Mouse (Mus musculus): ENCODE data around the gene D5Ertd579e. TPM values are rescaled to one million over a fixed set of nuclear protein-coding genes. Genes with fewer than 3 reads are reported as not detected.

Gene D5Ertd579e
- polyA plus RNA-seq, 1 experiment: 3.7 TPM

DNA sequence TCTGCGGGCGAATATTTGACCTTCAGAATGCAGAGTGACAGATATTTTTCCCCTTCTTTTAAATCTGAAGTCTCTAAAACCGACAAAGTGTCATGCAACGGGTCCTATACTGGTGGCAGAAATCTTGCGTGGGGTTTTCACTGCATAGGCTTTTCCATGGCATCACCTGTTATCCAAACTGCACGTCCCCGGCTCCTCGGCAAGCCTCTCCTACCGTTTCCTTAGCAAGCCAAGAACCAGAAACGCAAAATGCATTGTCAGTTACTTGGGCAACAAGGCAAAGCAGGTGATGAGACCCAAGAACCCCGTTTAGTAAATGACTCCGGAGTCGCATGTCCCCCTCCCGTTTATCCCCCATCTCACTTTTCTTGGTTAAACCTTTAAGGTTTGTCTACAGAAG, 819 bp downstream of the D5Ertd579e start:
- Histone ChIP-seq H3K36me3 (replicated peaks; ENCODE audit: low read length) (peaks cover 33% of the 10 kb centered on the region), H3K27me3 (replicated peaks) (no peaks in the 10 kb centered on the region), H3K4me3 (replicated peaks) (peak overlapping the region; percentile 91), H3K9me3 (no peaks in the 10 kb centered on the region), H3K4me1 (peaks cover 76% of the 10 kb centered on the region)
- no peak for TF ChIP-seq FLI1 (IDR thresholded peaks at IDR 0.05; ENCODE audit: low read length)
- no peak for TF ChIP-seq GATA1 (IDR thresholded peaks at IDR 0.05; ENCODE audit: borderline replicate concordance, low read length)

DNA sequence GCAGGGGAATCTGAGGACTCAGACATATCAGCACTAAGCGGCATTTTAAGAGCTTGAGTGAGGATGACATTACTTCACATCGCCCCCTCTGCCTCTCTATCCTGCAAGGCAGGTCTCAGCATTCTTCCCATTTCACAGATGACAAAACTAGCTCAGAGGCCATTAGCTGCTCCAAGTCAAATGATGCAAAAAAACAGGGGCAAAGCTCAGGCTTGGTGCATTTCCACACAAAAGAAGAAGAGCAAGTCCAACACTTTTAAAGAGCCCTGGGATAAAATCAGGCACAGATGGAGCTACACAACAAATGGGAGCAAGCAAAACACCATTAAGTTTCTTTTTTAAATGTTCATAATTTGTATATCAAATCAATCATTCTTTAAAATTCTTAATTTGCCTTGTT, 2.2 kb downstream of the D5Ertd579e start:
- TF ChIP-seq GATA1 (IDR thresholded peaks at IDR 0.05; ENCODE audit: borderline replicate concordance, low read length) (no peak), FLI1 (IDR thresholded peaks at IDR 0.05; ENCODE audit: low read length) (no peak)
- no peaks in the 10 kb centered on the region for H3K9me3 ChIP-seq
- no peaks in the 10 kb centered on the region for H3K27me3 ChIP-seq (replicated peaks)
- peak overlapping the region; percentile 69 for H3K4me3 ChIP-seq (replicated peaks)
- H3K4me1 ChIP-seq: peaks cover 74% of the 10 kb centered on the region
- peaks cover 43% of the 10 kb centered on the region for H3K36me3 ChIP-seq (replicated peaks; ENCODE audit: low read length)

DNA sequence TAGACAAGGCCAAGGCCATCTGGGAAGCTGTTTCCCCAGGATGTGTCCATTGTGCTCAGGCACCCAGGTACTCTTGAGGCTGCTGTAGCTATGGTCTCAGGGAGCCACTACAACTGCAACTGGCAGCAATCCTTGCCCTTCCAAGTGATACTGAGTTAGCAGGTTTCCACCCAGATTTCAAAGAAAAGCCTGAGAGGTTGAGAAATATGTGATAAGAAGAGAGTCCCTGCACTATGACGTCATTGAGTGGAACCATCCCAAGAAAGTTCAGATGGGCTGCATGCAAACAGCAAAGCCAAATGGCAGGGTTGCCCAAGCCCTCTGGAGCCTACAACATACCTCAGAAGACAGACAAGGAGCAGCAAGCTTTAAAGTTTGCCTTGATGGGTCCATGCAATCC, 4.4 kb downstream of the D5Ertd579e start:
- Histone ChIP-seq H3K4me1 (peaks cover 74% of the 10 kb centered on the region), H3K4me3 (replicated peaks) (peak overlapping the region; percentile 29), H3K9me3 (no peaks in the 10 kb centered on the region), H3K36me3 (replicated peaks; ENCODE audit: low read length) (peaks cover 65% of the 10 kb centered on the region), H3K27me3 (replicated peaks) (no peaks in the 10 kb centered on the region)
- TF ChIP-seq FLI1 (IDR thresholded peaks at IDR 0.05; ENCODE audit: low read length): no peak
- no peak for TF ChIP-seq GATA1 (IDR thresholded peaks at IDR 0.05; ENCODE audit: borderline replicate concordance, low read length)

- no peak overlapping the region for H3K4me3 ChIP-seq (replicated peaks)
- peaks cover 84% of the 10 kb centered on the region for H3K4me1 ChIP-seq
- H3K27me3 ChIP-seq (replicated peaks): no peaks in the 10 kb centered on the region
- TF ChIP-seq GATA1 (IDR thresholded peaks at IDR 0.05; ENCODE audit: borderline replicate concordance, low read length) (no peak), FLI1 (IDR thresholded peaks at IDR 0.05; ENCODE audit: low read length) (no peak)
- H3K36me3 ChIP-seq (replicated peaks; ENCODE audit: low read length): peaks cover 57% of the 10 kb centered on the region
- H3K9me3 ChIP-seq: no peaks in the 10 kb centered on the region
Measured at GRCm38 (mm10) chr5:36685170-36685569, 10.7 kb downstream of the D5Ertd579e start.

GRCm38 (mm10) chr5:36683586-36683985, 12.2 kb downstream of the D5Ertd579e start:
- H3K4me3 ChIP-seq (replicated peaks): no peak overlapping the region
- TF ChIP-seq FLI1 (IDR thresholded peaks at IDR 0.05; ENCODE audit: low read length): no peak
- TF ChIP-seq GATA1 (IDR thresholded peaks at IDR 0.05; ENCODE audit: borderline replicate concordance, low read length): no peak
- H3K27me3 ChIP-seq (replicated peaks): no peaks in the 10 kb centered on the region
- peaks cover 55% of the 10 kb centered on the region for H3K36me3 ChIP-seq (replicated peaks; ENCODE audit: low read length)
- peaks cover 88% of the 10 kb centered on the region for H3K4me1 ChIP-seq
- H3K9me3 ChIP-seq: no peaks in the 10 kb centered on the region

DNA sequence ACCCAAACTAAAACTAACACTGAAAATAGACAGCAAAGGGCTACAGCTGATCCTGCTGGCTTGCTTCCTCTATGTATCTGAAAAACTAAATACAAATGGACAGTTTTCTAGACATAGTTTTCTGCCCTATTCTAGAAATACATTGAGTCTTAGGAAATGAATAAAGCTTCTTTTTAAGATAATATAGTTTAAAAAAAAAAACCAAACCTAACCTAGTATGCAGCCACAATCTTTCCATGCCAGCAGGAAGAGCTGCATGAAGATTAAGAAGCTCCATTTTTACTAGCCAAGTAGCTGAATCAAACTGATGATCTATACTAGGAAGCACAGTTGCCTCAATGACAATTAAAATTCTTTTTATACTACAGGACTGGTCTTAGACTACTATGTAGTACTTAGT, 14.6 kb downstream of the D5Ertd579e start:
- H3K4me1 ChIP-seq: peaks cover 91% of the 10 kb centered on the region
- H3K36me3 ChIP-seq (replicated peaks; ENCODE audit: low read length): peaks cover 38% of the 10 kb centered on the region

DNA sequence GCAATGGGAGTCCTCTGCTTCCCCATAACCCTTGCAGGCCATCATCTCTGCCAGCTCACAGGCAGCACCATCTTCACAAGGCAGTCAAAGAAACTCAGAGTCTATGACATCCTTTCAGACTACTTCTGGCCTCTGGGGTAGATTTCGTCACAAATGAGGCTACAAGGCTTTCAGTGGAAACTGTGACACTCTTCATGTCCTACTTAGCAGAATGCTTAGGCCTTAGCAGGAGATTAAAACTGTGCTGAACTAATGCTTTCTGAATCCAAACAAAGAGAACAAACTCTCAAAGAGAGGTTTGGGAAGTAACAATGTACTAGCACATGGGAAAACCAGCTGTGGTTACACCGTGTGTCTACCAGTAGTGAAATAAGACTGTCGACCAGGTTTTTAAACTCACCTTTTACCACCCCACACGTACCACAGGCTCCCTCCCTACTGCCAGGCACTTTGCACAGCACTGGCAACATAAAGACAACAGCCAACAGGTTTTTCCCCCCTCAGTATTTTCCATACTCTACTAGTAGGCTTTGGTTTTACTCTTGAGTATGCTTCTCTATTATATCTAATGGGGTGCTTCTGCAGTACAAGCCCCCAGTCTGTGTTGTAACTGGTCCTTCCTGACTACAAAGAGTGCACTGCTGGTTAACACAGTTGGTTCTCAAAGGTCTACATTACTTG, 15.8 kb downstream of the D5Ertd579e start:
- TF ChIP-seq FLI1 (IDR thresholded peaks at IDR 0.05; ENCODE audit: low read length): no peak
- no peak for TF ChIP-seq GATA1 (IDR thresholded peaks at IDR 0.05; ENCODE audit: borderline replicate concordance, low read length)
- H3K4me3 ChIP-seq (replicated peaks): peak overlapping the region; percentile 59
- H3K9me3 ChIP-seq: no peaks in the 10 kb centered on the region
- H3K36me3 ChIP-seq (replicated peaks; ENCODE audit: low read length): peaks cover 32% of the 10 kb centered on the region
- peaks cover 92% of the 10 kb centered on the region for H3K4me1 ChIP-seq
- H3K27me3 ChIP-seq (replicated peaks): no peaks in the 10 kb centered on the region

More for the DNA sequence above, 14.6 kb downstream of the D5Ertd579e start:
- TF ChIP-seq FLI1 (IDR thresholded peaks at IDR 0.05; ENCODE audit: low read length) (no peak), GATA1 (IDR thresholded peaks at IDR 0.05; ENCODE audit: borderline replicate concordance, low read length) (no peak; the same call in 2 of the 3 replicates)
- no peaks in the 10 kb centered on the region for H3K9me3 ChIP-seq
- no peaks in the 10 kb centered on the region for H3K27me3 ChIP-seq (replicated peaks)
- H3K4me3 ChIP-seq (replicated peaks): no peak overlapping the region

DNA sequence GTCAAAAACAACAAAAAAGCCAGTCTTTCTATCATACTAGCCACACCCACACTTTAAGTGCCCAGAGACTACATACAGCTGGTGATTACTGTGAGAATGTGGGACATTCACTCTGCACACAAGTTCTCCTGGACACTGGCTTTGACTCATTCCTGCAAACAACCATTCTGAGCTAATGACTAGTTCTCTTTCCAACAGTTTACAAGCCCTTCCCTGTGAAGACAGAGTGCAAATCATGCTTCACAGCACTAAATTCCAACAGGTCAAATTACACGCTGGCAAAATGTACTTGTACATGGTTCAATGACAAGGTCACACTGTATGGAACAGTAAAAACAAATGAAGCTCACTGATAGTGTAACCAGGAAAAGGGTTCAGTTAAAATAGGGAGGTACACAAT, 17.0 kb downstream of the D5Ertd579e start:
- no peak overlapping the region for H3K4me3 ChIP-seq (replicated peaks)
- TF ChIP-seq FLI1 (IDR thresholded peaks at IDR 0.05; ENCODE audit: low read length) (no peak), GATA1 (IDR thresholded peaks at IDR 0.05; ENCODE audit: borderline replicate concordance, low read length) (no peak)
- no peaks in the 10 kb centered on the region for H3K27me3 ChIP-seq (replicated peaks)
- H3K36me3 ChIP-seq (replicated peaks; ENCODE audit: low read length): peaks cover 29% of the 10 kb centered on the region
- H3K4me1 ChIP-seq: peaks cover 95% of the 10 kb centered on the region
- no peaks in the 10 kb centered on the region for H3K9me3 ChIP-seq

DNA sequence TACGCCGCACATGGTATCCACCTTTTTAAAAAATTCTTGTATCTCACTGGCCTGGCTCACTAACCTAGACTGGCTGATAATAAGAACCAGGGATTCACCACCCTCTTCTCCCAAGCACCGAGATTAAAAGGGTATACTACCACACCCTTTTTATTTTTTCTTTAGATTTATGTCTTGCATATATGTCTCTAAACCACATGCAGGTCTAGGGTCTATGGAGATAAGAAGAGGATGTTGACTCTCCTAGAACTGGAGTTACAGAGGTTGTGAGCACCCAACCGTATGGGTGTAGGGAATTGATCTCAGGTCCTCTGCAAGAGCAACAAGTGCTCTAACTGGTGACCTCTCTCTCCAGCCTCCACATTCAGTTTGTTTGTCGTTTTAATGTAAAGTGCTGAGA, 17.9 kb downstream of the D5Ertd579e start:
- H3K36me3 ChIP-seq (replicated peaks; ENCODE audit: low read length): peaks cover 30% of the 10 kb centered on the region
- no peak for TF ChIP-seq GATA1 (IDR thresholded peaks at IDR 0.05; ENCODE audit: borderline replicate concordance, low read length)
- no peak for TF ChIP-seq FLI1 (IDR thresholded peaks at IDR 0.05; ENCODE audit: low read length)

GRCm38 (mm10) chr5:36675466-36675865, 20.4 kb downstream of the D5Ertd579e start:
- Histone ChIP-seq H3K9me3 (no peaks in the 10 kb centered on the region), H3K4me3 (replicated peaks) (peak overlapping the region; percentile 46), H3K4me1 (peaks cover 82% of the 10 kb centered on the region), H3K36me3 (replicated peaks; ENCODE audit: low read length) (peaks cover 42% of the 10 kb centered on the region), H3K27me3 (replicated peaks) (no peaks in the 10 kb centered on the region)
- no peak for TF ChIP-seq FLI1 (IDR thresholded peaks at IDR 0.05; ENCODE audit: low read length)
- TF ChIP-seq GATA1 (IDR thresholded peaks at IDR 0.05; ENCODE audit: borderline replicate concordance, low read length): no peak

More for the DNA sequence above, 17.9 kb downstream of the D5Ertd579e start:
- peaks cover 92% of the 10 kb centered on the region for H3K4me1 ChIP-seq
- no peak overlapping the region for H3K4me3 ChIP-seq (replicated peaks)
- H3K27me3 ChIP-seq (replicated peaks): no peaks in the 10 kb centered on the region
- H3K9me3 ChIP-seq: no peaks in the 10 kb centered on the region

All from megakaryocyte, embryonic 14.5 days (primary cell).